Mouse (Mus musculus) gastrocnemius, postnatal 4 days (tissue): Measurements from ENCODE around the gene Gadd45b. TPM values are rescaled to one million over a fixed set of nuclear protein-coding genes. Genes with fewer than 3 reads are reported as not detected.

Experiments used
- DNase-seq, 2 experiments: peaks; one replicate each; pipeline ENCODE4 v3.0.0; 2021 to 2022; ENCODE audit warnings: low spot score in 2 of 2, mixed read lengths in 2 of 2
- long read RNA-seq, 2 experiments: library from polyadenylated mRNA; stranded (forward); transcript quantifications; one replicate each; pipeline ENCODE4 v2.0.0; 2021
- total RNA-seq, 2 experiments: library from RNA; stranded (reverse); gene quantifications; 2 replicates each; pipeline ENCODE4 v1.2.3; 2021

Gadd45b gene
- 10 to 100 TPM; 13.5 to 16.3 TPM for total RNA-seq
- long read RNA-seq, experiment 1, partial matches to known transcripts, result 0 of 3 reads
- long read RNA-seq, experiment 1, other reads (novel, unspliced or antisense), result 0 of 3 reads
- long read RNA-seq, experiment 2, partial matches to known transcripts, result 0 of 6 reads
- long read RNA-seq, experiment 2, other reads (novel, unspliced or antisense), result 0 of 6 reads

DNA sequence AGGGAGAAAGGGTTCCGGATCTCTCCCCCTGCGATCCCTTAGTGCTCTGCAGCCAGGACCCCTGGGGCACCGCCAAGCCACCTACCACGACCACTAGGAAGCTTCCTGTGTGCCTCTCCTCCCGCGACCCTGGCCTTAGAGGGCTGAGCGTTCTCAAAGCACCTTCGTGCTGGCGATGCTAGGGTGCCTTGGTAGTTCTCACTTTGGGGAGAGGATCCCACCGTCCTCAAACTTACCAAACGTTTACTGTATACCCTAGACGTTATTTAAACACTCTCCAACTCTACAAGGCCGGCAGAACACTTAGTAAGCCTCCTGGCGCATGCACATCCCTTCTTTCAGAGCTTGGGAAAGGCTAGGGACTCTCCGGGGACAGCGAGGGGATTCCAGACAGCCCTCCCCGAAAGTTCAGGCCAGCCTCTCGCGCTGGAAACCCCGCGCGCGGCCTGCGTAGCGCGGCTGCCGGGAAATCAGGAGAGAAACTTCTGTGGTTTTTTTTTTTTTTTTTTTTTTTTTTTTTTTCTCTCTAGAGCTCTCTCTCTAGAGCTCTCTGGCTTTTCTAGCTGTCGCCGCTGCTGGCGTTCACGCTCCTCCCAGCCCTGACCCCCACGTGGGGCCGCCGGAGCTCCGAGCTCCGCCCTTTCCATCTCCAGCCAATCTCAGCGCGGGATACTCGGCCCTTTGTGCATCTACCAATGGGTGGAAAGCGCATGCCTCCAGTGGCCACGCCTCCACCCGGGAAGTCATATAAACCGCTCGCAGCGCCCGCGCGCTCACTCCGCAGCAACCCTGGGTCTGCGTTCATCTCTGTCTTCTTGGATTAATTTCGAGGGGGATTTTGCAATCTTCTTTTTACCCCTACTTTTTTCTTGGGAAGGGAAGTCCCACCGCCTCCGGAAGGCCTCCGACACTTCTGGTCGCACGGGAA, at the start of gene Gadd45b:
Gadd45b (plus strand) TSS at position 775 of the 928 bp plus-strand sequence.
- peak; percentile 98 to 99 for DNase-seq

DNA sequence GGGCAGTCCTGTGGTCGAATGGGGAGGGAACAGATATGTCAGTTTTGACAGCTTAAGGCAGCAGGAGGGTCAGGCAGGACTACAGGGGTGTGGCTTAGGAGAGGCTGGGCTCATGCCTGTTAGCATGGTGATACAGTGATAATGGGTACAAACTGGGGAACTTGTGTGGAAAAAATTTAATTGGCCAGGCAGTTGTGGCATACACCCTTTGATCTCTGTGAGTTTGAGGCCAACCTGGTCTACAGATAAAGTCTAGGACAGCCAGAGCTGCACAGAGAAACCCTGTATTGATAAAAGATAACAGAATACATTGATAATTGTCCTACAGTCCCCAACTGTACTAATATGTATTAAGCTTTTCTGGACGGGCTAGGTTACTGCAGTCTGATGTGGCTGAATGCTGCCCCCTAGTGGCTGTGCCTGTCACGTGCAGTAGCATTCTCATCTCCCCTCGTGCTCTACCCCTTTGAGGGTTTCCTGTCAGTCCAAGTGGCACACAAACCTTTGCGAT, 49.7 kb upstream of the Gadd45b start:
- DNase-seq, result peak in 1 of 2 experiments; percentile 63

DNA sequence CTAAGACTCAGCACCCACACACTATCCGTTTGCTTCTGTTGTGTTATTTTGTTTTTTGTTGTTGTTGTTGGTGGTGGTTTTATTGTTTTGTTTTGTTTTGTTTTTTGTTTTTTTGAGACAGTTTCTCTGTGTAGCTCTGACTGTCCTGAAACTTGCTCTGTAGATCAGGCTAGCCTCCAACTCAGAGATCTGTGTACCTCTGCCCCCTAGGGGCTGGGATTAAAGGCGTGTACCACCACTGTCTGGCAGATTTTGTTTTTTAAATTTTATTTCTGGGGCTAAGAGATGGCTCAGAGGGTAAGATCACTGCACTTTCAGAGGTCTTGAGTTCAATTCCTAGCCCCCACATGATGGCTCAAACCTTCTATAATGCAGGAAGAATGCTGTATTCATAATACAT, 49.0 kb upstream of the Gadd45b start:
- DNase-seq, result no peak

DNA sequence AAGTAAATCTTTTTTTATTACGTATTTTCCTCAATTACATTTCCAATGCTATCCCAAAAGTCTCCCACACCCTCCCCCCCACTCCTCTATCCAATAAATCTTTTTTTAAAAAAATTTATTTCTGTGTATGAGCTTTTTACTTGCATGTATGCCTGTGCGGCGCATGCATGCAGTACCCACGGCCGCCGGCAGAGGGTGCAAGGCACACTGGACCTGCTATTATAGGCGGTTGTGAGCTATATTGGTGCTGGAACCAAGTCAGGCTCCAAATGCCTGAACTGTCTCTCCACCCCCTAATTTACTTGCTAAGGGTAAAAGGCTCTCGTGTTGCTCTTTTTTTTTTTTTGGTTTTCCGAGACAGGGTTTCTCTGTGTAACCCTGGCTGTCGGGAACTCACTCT, 48.6 kb upstream of the Gadd45b start:
- peak; percentile 68 to 69 for DNase-seq

DNA sequence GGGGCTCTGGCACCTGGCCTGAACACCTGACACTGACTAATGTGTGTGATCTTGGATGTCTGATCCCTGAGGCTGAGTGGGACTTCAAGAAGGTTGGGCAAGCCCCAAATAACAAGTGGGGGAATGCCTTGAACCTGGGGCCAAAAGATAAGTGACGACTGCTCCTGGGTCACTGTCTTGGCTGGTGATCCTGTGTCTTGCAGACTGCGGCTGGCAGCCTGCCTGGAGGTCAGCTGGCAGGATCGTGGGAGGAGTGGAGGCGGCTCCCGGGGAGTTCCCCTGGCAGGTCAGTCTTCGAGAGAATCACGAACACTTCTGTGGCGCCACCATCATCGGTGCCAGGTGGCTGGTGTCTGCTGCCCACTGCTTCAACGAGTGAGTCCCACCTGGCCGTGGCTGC, 42.7 kb upstream of the Gadd45b start:
- DNase-seq, result no peak

DNA sequence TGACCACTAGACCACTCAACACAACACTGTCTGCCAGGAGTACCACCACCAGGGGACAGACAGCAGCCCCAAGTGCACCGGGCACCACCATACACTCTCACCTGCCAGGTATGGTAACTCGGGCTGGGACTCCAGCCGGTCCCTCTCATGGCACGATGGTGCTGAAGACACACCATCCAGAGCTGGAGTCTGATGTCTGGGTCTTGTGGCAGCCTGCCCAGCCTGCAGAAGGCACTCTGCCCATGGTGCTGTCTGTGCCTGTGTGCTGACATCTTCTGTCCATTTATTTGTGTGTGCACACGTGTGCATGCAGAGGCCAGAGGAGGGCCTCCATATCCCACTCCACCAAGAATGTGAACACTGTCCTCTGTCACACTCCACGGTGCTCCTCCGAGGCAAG, 34.8 kb upstream of the Gadd45b start:
- DNase-seq, result no peak

DNA sequence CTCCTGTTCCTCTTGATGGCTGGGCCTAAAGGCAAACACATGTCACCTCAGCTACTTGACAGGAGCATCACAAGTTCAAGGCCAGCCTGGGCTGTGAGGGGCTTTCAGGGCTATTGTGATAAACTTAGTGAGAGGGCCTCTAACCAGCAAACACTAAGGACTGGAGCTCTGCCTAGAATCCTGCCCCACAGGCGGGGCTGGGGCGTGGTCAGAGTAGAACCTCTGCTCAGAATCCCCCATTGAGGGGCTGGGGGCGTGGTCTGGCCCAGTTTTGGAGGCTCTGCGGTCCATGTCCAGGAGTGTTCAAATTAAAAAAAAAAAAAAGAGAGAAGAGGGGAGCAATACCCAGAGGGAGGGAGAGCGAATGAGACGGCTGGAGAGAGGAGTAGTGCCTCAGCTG, 34.2 kb upstream of the Gadd45b start:
- no peak for DNase-seq

DNA sequence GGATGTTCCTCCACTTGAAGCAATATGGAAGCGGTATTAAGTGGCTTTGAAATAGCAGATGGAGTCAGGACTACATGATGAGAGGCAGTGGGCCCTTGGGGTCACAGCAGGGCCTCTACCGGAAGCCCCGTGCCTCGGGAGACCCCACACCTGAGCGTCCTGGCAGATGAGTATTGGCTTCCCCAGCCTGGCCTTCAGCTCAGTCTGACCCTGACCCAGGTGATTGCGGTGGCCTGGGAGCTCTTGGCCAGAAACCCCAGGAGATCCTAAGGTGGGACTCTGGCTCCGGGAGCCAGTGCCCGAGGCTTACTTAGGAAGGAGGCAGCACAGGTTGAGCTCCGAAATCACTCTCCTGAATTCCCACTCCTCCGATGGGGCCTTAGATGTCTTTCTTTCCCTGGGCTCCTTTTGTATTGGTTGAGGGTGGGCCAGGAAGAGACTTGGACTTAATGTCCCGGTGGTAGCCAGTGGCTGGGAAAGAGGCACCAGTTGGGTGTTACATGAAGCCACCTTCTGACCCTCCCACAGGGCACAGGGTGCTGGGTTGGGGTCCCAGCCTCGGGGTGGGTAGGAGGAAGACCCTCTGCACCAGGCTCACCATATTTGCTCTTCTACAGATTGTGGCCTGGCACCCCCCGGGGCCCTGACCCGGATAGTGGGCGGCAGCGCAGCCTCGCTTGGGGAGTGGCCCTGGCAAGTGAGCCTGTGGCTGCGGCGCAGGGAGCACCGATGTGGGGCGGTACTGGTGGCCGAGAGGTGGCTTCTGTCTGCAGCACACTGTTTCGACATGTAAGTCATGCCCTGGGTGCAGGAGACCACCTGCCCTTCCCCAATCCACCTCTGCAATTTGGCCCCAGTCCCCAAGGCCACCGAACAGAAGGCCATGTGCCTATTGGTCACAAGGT, 33.0 kb upstream of the Gadd45b start:
- no peak for DNase-seq

DNA sequence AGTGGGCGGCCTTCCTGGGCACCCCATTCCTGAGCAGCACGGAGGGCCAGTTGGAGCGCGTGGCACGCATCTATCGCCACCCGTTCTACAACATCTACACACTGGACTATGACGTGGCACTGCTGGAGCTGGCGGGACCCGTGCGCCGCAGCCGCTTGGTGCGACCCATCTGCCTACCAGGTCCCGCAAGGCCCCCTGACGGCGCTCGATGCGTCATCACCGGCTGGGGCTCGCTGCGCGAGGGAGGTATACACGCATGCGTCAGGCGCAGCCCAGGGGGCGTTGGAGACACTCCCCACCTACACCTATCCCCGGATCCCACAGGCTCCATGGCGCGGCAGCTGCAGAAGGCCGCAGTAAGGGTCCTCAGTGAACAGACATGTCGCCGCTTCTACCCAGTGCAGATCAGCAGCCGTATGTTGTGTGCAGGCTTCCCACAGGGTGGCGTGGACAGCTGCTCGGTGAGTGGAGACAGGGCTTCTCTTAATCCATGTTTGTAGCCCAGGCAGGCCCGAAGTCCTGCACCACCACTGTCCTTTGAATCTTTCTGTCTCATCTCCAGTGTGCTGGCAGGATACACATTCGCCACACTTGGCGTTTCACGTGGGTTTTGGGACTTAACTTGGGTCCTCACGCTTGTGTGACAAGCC, 31.9 kb upstream of the Gadd45b start:
- DNase-seq, result no peak

DNA sequence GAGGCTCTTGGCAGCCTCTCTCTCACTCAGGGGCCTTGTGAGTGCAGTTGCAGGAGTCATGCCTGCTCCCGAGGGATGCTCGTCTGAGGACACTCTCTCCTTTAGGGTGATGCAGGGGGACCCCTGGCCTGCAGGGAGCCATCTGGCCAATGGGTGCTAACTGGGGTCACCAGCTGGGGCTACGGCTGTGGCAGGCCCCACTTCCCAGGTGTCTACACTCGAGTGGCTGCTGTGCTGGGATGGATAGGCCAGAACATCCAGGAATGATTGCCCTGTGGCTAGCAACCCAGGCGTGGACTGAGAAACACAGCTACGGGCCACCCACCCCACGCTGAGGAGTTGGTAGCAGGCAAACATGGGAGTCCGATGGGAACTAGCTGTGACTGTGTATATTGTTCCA, 30.8 kb upstream of the Gadd45b start:
- no peak for DNase-seq

DNA sequence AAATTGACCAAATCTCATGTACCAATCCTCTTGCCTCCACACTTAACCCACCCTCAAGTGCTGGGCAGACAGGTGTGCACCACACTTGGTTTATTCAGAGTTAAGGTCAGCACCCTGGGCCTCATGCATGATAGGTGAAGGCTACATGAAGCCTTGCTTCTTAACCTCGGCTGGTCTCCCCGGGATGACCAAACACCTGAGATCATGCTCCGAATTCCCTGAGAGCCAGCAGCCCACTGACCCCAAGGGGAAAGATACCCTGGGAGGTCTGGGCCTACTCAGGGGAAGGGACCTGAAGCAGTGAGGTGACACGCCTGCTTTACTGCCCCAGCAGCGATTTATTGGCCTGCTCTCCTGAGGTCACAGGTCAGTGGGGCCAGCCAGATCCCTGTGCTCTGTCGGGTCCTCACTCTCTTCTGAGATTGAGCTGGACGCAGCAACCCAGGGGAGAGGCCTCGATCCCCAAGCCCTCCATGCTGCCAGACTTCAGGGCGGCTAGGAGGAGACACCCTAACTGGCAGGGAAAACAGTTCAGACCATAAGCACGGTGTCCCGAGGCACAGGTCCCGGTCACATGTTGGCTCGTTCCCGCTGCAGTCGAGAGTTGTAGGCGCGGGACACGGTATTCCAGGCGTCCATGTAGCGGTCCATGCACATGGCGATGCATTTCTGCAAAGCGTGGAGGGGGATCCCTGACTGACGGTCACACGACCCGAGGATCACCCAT, 30.1 kb upstream of the Gadd45b start:
- no peak for DNase-seq

DNA sequence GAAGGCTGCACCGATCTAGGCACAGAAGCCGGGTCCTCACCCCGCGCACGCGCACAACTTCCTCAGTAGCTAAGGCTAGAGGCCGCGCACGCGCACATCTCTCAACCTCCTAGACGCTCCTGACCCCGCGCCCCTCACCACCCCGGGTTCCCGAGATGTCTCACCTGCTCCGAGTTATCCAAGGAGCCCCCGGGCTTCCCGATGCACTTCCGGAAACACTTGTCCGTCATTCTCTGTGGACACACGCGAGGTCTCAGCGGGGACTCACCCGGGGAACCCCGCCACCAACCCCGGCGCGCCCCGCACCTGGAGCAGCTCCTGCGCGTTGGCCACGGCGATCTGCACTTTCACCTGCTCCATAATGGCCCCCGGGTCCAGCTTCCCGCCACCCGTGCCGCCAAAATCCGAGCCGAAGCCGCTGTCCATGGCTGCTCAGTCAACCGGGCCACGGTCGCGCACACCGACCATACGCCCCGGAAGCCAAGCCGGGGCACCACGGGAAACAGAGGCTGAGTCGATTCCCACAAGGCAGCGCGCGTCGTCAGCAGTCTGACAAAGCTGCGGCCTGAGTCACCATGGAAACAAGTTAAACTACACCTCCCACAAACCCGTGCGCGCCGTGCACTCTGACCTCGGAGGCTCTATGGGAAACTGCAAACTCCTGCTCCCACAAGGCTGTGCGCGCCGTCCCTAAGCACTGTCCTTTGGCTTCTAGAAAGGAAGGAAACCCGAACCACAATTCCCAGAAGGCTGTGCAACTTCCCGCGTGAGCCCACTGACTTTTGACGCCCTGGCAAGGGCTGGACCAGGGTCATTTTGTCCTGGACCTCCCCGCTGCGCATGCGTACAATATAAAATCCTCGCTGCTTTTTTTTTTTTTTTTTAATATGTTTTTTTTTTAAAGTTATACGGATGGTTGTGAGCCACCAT, 29.3 kb upstream of the Gadd45b start, which contains the start of gene Timm13:
Timm13 (minus strand) TSS at position 652 of the 930 bp plus-strand sequence.
- peak; percentile 82 to 96 for DNase-seq

DNA sequence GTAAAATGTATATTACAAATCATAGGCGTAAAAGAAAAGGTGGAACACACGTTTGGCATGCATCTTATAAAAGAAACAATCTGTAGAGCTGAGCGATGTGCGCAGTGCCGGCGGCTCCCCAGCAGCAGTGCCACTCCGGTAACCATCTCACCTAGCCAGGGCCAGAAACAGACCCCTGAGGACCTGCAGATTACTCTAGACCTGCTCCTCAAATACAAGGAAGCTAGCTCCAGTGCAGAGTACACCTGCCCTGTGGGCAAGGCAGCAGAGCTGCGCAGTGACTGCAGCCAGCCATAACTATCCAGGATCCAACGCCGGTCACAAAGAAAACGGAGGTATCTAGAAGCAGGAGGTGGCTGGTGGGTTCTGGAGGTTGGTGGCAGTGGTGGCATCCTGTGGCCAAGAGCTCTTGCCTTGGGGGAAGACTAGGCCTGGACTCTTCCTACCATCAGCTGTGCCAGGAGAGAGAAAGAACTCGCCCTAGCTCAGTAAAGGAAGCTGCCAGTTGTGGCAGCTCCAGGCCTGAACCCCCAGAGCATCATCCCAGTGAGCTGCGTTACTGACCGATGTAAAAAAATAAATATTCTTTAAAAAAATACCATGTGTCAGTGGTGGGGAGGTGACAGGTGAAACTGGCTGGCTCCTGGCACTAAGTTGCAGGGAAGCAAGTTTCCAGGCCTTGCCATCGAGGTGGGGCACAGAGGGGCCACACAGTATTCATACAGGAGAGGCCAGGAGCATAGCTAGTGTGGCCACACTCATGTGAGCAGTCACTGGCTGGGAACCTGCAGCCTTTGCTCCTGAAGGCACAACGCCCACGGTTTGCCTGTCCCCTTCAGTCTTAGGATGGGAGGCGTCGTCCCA, 28.2 kb upstream of the Gadd45b start:
- DNase-seq, result no peak

DNA sequence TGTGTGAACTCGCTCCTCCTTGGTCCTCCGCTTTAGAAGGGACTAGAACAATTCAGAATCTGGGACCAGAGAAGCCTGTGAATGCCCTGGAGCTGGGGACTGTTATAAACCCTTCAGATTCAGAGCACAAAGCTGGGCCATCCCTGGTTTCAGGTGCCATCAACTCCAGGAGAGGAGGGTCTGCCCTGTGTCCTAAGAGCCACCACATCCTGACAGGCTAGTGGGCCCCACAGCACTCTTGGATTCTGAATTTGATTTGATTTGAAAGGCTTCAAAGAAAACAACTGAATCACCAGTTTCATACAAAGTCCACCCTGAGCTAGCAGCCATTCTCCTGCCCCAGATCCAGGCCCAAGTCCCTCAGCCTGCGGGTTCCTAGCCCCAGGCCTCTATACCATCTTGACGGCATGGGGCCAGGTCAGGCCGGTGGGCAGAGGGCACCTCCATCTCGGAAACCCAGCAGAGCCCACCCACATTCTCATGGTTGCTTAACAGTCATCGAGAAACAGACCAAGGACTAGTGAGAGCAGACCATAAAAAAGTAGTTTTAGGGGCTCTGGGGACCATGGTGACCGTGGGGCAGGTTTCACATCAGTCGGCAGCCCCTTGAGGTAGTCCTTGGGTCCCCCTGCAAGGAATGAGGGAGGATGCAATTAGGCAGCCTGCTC, 27.5 kb upstream of the Gadd45b start:
- no peak for DNase-seq

DNA sequence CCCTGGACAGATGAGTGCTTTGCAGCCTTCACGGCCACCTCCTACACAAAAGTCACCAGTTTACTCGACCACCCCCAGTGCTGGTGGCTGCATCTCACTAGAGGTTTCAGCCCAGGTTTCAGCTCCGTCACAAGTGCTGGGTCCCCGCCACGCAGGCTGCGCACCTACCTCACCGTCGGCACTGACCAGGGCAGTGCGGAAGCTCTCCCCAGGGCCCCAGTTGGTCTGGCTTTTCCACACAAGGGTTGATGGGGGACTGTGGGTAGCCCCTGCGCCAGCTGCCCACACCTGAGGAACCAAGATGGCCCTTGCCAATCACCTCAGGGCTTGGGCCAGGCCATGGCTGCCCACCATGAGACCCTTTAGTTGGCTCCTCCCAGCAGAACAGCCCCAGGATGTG, 26.6 kb upstream of the Gadd45b start:
- DNase-seq, result no peak

DNA sequence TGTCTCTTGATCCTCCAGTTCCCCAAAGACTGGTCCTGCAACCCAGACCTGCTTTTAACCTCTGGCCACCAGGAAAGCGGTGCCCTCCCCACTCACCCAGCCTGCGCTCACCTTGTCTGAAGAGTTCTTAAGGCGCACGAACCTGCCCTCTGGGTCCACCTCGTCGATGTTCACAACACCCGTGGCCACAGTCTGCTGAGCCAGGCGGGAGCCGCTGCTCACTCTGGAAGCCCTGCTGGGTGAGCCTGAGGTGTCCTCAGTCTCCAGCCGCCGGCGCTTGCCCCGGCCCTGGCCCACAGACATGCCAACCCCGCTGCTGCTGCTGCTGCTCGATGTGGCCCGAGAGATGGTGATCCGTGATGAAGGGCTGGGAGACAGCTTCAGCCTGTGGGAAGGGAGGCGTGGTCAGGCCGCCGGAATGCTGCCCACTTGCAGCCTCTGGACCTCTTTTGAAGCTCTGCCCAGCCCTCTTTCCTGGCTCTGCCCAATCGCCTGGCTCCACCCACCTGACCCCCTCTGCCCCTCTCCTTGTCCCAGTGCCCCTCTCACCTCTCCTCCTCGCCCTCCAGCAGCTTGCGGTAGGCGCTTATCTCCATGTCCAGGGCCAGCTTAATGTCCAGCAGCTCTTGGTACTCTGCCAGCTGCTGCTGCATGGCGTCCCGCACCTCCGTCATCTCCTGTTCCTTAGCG, 25.7 kb upstream of the Gadd45b start:
- no peak for DNase-seq

DNA sequence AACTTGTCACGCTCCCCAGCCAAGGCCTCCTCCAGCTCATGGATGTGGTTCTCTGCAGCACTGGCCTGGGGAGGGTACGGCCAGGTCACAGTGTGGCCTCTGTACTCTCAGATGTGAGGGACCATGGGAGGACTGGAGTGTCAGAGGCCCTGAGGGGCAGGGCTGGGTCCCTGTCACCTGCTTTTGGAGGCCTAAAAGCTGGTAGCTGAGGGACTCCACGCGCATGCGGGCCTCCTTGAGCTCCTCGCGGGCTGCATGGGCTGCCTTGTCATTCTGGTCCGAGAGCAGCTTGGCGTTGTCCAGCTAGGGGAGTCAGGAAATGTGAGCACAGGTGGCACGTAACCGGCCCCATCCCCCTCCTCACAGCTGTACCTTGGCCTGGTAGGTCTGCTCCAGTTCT, 25.2 kb upstream of the Gadd45b start:
- DNase-seq, result no peak
